Mouse (Mus musculus) T-cell, adult 66 days (primary cell): ENCODE results near the gene Tceanc2. TPM values are rescaled to one million over a fixed set of nuclear protein-coding genes. Genes with fewer than 3 reads are reported as not detected.

ENCODE experiments used
- total RNA-seq, 2 experiments: library from RNA; stranded (reverse); gene quantifications; 3 replicates in 1 of 2; 4 replicates in 1 of 2; pipeline ENCODE4 v1.2.4; 2023

The Tceanc2 gene
- 10 to 100 TPM; 33.2 to 36.1 TPM for total RNA-seq

GRCm38 (mm10) chr4:107178830-107179490 lies at the start of gene Tceanc2:
Gene Tceanc2, minus strand, starts transcription at chr4:107179116.

GRCm38 (mm10) chr4:107208880-107209279 lies 30.0 kb upstream of the Tceanc2 start, which contains the start of gene Ldlrad1:
Gene Ldlrad1, plus strand, starts transcription at chr4:107209180.

GRCm38 (mm10) chr4:107178182-107178829 lies 610 bp downstream of the Tceanc2 start, which contains the start of gene Tmem59:
Gene Tmem59, plus strand, starts transcription at chr4:107178399.

GRCm38 (mm10) chr4:107096841-107097373 lies 82.0 kb downstream of the Tceanc2 start, which contains the start of gene Cdcp2:
Gene Cdcp2, plus strand, starts transcription at chr4:107096891.

Other genes with a start within 250 kb of the Tceanc2 start
- gene Mrpl37, start 112.2 kb downstream of the Tceanc2 start, total RNA-seq = 10 to 100 TPM; 73.8 to 78.0 TPM
- 10 to 100 TPM in 1 of 2 experiments, 1 to 10 TPM in 1; 6.0 to 11.3 TPM for gene Cyb5rl, start 112.1 kb downstream of the Tceanc2 start, total RNA-seq
- gene Cdcp2, start 82.2 kb downstream of the Tceanc2 start, total RNA-seq = under 1 TPM in 1 of 2 experiments, not detected in 1; 0.56 TPM
- gene Tmem59, start 717 bp downstream of the Tceanc2 start, total RNA-seq = 100 to 1,000 TPM; 115 to 138 TPM
- 1 to 10 TPM in 1 of 2 experiments, not detected in 1; 1.0 TPM for gene Ldlrad1, start 30.1 kb upstream of the Tceanc2 start, total RNA-seq
- 10 to 100 TPM; 51.5 to 53.0 TPM for gene Lrrc42, start 74.4 kb upstream of the Tceanc2 start, total RNA-seq
- 10 to 100 TPM; 32.1 to 41.9 TPM for gene Hspb11, start 74.5 kb upstream of the Tceanc2 start, total RNA-seq
- not detected for gene Dio1, start 128.1 kb upstream of the Tceanc2 start, total RNA-seq
- 10 to 100 TPM; 45.7 to 50.8 TPM for gene Yipf1, start 135.2 kb upstream of the Tceanc2 start, total RNA-seq
- 10 to 100 TPM; 12.2 to 12.8 TPM for gene Ndc1, start 188.7 kb upstream of the Tceanc2 start, total RNA-seq